Mouse (Mus musculus) liver, embryonic 14.5 days (tissue): ENCODE data around the gene Thap7.
"Not testable (repeated sequence)": the region's sequence is repeated elsewhere in the genome, so short reads cannot be mapped to it uniquely, and the experiment has no call there.

ENCODE experiments used
- CTCF ChIP-seq: IDR thresholded peaks from 2 replicates; pipeline ENCODE4 v1.5.1; 2016; ENCODE audit warnings: antibody characterized with exemption, low read depth, control low read depth
- EP300 ChIP-seq: IDR thresholded peaks from 2 replicates; pipeline ENCODE4 v1.6.1; 2016; ENCODE audit warnings: antibody characterized with exemption, low read depth

DNA sequence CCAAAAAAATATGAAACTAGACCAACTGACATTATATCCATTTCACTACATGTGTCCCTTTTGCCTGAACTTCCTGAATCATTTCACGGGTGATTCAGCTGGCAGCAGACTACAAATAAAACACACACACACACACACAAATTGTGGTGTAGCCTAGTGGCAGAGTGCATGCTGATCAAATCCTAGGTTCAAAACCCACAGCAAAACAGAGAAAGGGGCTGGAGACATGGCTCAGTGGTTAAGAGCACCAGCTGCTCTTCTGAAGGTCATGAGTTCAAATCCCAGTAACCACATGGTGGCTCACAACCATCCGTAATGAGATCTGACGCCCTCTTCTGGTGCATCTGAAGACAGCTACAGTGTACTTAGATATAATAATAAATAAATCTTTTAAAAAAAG is 22.9 kb downstream of the Thap7 start:
- not testable (repeated sequence) for TF ChIP-seq EP300, CTCF
